Mouse (Mus musculus) heart, embryonic 11.5 days (tissue): ENCODE measurements around the gene Ece1. TPM values are rescaled to one million over a fixed set of nuclear protein-coding genes. Genes with fewer than 3 reads are reported as not detected.
A peak's percentile ranks its signal among the peaks of the same experiment; 100 is the strongest.

ENCODE experiments used
- ATAC-seq: fragments of 200-750 bp; cut with Nextera tagmentation; replicated peaks from 2 replicates; pipeline ENCODE4 v1.8.0; 2017; ENCODE audit warnings: moderate library complexity; ENCODE audit not compliant: insufficient number of reproducible peaks, low FRiP score, low TSS enrichment
- H3K27ac ChIP-seq: fragments of 300-500 bp; sonication (generic); 2 replicates; pipeline ENCODE4 v1.5.1; 2014; ENCODE audit warnings: mild to moderate bottlenecking, low read depth, low read length
- H3K27me3 ChIP-seq: fragments of 300-500 bp; sonication (generic); 2 replicates; pipeline ENCODE4 v1.6.1; 2014; ENCODE audit warnings: mild to moderate bottlenecking, low read length, mixed read lengths; ENCODE audit not compliant: control insufficient read depth, insufficient read depth
- H3K36me3 ChIP-seq: fragments of 300-500 bp; sonication (generic); 2 replicates; pipeline ENCODE4 v1.6.1; 2014; ENCODE audit warnings: mild to moderate bottlenecking, low read length, moderate library complexity, mixed read lengths; ENCODE audit not compliant: control insufficient read depth, insufficient read depth
- H3K4me1 ChIP-seq: fragments of 300-500 bp; sonication (generic); 2 replicates; pipeline ENCODE4 v1.6.1; 2014; ENCODE audit warnings: low read length; ENCODE audit not compliant: control insufficient read depth, insufficient read depth
- H3K4me2 ChIP-seq: fragments of 300-500 bp; sonication (generic); 2 replicates; pipeline ENCODE4 v1.6.1; 2014; ENCODE audit warnings: mild to moderate bottlenecking, moderate library complexity
- H3K4me3 ChIP-seq: fragments of 300-500 bp; sonication (generic); 2 replicates; pipeline ENCODE4 v1.5.1; 2014; ENCODE audit warnings: low read depth, low read length
- H3K9ac ChIP-seq: fragments of 300-500 bp; sonication (generic); 2 replicates; pipeline ENCODE4 v1.6.1; 2014; ENCODE audit warnings: mild to moderate bottlenecking, low read depth, low read length, moderate library complexity
- H3K9me3 ChIP-seq: fragments of 300-500 bp; sonication (generic); replicated peaks from 2 replicates; pipeline ENCODE4 v1.6.1; 2016; ENCODE audit warnings: low read length; ENCODE audit not compliant: control insufficient read depth
- WGBS: fragments of 180-500 bp; shearing (Covaris S2); extraction: QIAGEN DNeasy Blood & Tissue Kit; methylation state at CpG from one replicate; pipeline ENCODE4 v1.1.7; 2014; ENCODE audit not compliant: insufficient replicate concordance; 5-methylcytosine and 5-hydroxymethylcytosine counted together
- polyA plus RNA-seq: library from polyadenylated mRNA; unstranded; fragments of >200 nt; fragmentation: Nextera tagmentation; extraction: Ambion mirVana; gene quantifications from 2 replicates; pipeline ENCODE4 v1.2.1, GENCODE M21; 2014

The Ece1 gene
- polyA plus RNA-seq, 1 experiment from 2014 or later = 129 TPM

DNA sequence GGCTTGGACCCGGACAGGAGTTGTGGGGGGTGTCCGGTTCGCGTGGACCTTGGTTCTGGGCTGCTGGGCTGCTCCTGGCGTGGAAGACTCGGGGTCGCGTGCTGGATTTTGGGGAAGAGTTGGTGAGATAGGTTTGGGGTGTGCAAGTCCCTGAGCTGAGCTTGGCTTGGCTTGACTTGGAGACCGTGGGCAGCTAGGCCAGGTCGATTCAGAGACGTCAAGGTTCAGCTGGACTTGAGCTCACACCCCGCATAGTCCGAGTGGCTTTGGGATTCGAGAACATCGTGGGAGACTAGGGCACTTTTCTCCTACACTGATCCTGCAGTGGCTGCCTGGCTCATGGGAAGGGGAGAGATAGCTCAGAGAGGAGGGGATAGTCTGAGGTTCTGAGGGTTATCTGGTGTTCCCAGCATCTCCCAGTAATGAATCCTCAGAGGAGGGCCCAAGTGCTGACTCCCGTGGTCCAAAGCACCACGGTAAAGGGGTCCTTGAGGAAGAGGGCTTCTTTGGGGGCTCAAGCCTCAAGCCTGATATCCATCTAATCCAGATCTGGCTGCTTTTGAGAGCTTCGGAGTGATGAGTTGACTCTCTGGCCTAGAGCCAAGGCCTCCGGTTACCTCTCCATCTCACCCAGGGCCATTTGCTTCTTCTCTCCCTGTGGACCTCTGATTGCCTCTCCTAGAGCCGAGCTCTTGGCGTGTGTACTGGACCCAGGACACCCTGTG lies 641 bp downstream of the Ece1 start:
- no peak for ATAC-seq
- Histone ChIP-seq H3K4me3 (peak overlapping the region; percentile 69), H3K36me3 (no peaks in the 10 kb centered on the region), H3K9me3 (no peaks in the 10 kb centered on the region), H3K4me2 (peak overlapping the region; percentile 84), H3K27me3 (no peaks in the 10 kb centered on the region), H3K4me1 (peaks cover 31% of the 10 kb centered on the region), H3K27ac (peak overlapping the region; percentile 41), H3K9ac (peak overlapping the region; percentile 83)
- WGBS = 15% methylated on average over 21 of the region's 21 CpGs

GRCm38 (mm10) chr4:137864031-137864430 lies 2.0 kb downstream of the Ece1 start:
- peak overlapping the region; percentile 84 for H3K4me2 ChIP-seq

GRCm38 (mm10) chr4:137864769-137865168 lies 2.7 kb downstream of the Ece1 start:
- H3K4me1 ChIP-seq = peaks cover 35% of the 10 kb centered on the region
- peak overlapping the region; percentile 52; the same call in 1 of the 2 replicates for H3K9ac ChIP-seq
- WGBS = 27% methylated on average over 9 of the region's 9 CpGs
- no peak for ATAC-seq
- peak overlapping the region; percentile 29 for H3K27ac ChIP-seq
- H3K4me3 ChIP-seq = peak overlapping the region; percentile 69
- H3K9me3 ChIP-seq = no peaks in the 10 kb centered on the region
- H3K4me2 ChIP-seq = peak overlapping the region; percentile 84
- H3K27me3 ChIP-seq = no peaks in the 10 kb centered on the region
- no peaks in the 10 kb centered on the region for H3K36me3 ChIP-seq

More at GRCm38 (mm10) chr4:137864031-137864430, 2.0 kb downstream of the Ece1 start:
- no peaks in the 10 kb centered on the region for H3K36me3 ChIP-seq
- no peaks in the 10 kb centered on the region for H3K9me3 ChIP-seq
- H3K27me3 ChIP-seq = no peaks in the 10 kb centered on the region
- peaks cover 31% of the 10 kb centered on the region for H3K4me1 ChIP-seq
- 72% methylated on average over 4 of the region's 4 CpGs for WGBS
- H3K27ac ChIP-seq = no peak overlapping the region
- H3K9ac ChIP-seq = 0 out of 2 replicates have a peak overlapping the region, but pooled peaks have one; percentile 83
- H3K4me3 ChIP-seq = peak overlapping the region; percentile 69
- ATAC-seq = no peak

GRCm38 (mm10) chr4:137865221-137865641 lies 3.2 kb downstream of the Ece1 start:
- Histone ChIP-seq H3K9me3 (no peaks in the 10 kb centered on the region), H3K4me2 (peak overlapping the region; percentile 84), H3K36me3 (no peaks in the 10 kb centered on the region), H3K27me3 (no peaks in the 10 kb centered on the region), H3K4me3 (peak overlapping the region; percentile 69), H3K27ac (peak overlapping the region; percentile 29), H3K4me1 (peaks cover 40% of the 10 kb centered on the region), H3K9ac (peak overlapping the region; percentile 52)
- 42% methylated on average over 10 of the region's 10 CpGs for WGBS
- ATAC-seq = no peak

DNA sequence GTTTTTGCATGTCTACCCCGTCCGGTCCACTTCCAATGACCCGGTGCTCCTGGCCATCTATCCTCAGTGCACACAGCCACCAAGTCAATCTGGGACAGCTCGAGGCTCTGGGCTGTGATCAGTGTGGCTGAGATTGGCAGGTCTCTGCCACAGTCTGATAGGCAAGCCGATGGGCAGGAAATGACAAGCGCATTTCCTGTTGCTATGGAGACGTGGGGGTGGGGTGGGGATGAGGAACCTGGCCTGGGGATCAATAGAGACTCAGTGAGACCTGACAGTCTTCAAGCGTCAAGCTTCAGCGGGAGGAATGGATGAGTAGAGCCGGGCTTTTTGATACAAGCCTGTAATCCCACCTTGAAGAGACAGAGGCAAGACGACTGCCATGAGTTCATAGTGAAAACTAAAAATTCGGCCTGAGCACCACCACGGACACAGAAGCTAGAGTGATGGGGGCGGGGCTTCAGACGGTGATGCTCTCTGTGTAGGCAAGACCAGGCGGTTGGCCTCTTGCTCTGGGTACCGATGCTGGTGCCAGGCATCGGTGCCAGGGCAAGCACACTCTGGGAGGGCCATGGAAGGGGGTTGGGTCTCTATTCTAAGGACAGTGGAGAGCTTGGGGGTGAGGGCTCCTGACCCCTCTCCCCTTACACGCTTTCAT lies 4.3 kb downstream of the Ece1 start:
- ATAC-seq = no peak
- H3K9ac ChIP-seq = no peak overlapping the region
- H3K4me1 ChIP-seq = peaks cover 50% of the 10 kb centered on the region
- no peaks in the 10 kb centered on the region for H3K36me3 ChIP-seq
- H3K4me3 ChIP-seq = no peak overlapping the region
- WGBS = 41% methylated on average over 19 of the region's 19 CpGs
- no peak overlapping the region for H3K27ac ChIP-seq
- peak overlapping the region; percentile 84; the same call in 1 of the 2 replicates for H3K4me2 ChIP-seq
- no peaks in the 10 kb centered on the region for H3K27me3 ChIP-seq
- no peaks in the 10 kb centered on the region for H3K9me3 ChIP-seq

DNA sequence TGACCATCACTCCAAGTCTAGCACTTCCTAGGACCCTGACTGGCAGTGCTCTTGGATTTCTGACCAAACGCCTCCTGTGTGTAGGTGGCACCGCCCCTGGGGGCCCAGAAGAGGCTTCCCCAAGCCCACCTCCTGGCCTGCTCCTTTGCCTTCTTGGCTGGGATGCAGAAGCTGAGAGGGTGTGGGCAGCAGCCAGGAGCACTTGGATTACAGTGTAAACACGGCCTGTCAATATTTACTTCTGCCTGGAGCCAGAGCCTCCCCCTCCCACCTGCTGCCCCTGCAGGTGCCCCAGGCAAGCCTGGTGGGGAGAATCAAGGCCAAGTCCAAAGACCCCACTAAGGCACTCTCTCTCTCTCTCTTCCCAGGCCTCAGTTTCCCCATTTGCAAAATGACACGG lies 5.2 kb downstream of the Ece1 start:
- Histone ChIP-seq H3K4me3 (no peak overlapping the region), H3K4me2 (no peak overlapping the region), H3K9ac (no peak overlapping the region), H3K36me3 (no peaks in the 10 kb centered on the region), H3K4me1 (peaks cover 50% of the 10 kb centered on the region), H3K27me3 (no peaks in the 10 kb centered on the region), H3K27ac (peak overlapping the region; percentile 1; the same call in 1 of the 2 replicates), H3K9me3 (no peaks in the 10 kb centered on the region)
- no peak for ATAC-seq
- WGBS = 66% methylated on average over 4 of the region's 4 CpGs

DNA sequence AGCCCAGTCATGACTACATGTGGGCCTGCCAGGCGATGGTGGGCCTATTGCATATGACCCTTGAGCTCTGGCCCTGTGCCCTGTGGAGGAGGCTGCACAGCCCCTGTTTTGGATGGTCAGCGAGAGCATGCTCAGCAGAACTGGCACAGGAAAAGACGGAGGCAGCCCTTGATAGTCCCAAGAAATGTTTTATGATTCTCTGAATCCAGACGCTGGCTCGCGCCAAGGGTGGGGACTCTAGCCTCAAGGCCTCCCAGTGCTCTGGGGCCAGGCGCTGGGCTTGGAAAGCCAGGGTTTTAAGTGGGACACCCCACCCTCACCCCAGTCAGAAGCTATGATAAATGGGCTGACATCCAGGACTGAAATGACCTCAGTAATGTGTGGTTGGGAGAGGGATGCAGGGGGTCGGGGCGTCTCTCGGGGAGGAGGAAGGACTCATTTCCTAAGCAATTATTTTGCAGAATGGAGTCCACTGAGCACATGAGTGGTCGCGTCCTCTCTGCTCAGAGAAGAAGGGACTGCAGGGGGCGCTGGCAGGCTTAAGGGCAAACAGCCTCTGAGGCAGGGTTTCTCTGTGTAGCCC lies 5.7 kb downstream of the Ece1 start:
- no peak for ATAC-seq
- WGBS = 78% methylated on average over 13 of the region's 13 CpGs
- peak overlapping the region; percentile 1; the same call in 1 of the 2 replicates for H3K27ac ChIP-seq
- no peaks in the 10 kb centered on the region for H3K36me3 ChIP-seq
- no peaks in the 10 kb centered on the region for H3K27me3 ChIP-seq
- no peak overlapping the region for H3K4me2 ChIP-seq
- H3K9ac ChIP-seq = no peak overlapping the region
- no peaks in the 10 kb centered on the region for H3K9me3 ChIP-seq
- H3K4me1 ChIP-seq = peaks cover 50% of the 10 kb centered on the region
- no peak overlapping the region for H3K4me3 ChIP-seq

DNA sequence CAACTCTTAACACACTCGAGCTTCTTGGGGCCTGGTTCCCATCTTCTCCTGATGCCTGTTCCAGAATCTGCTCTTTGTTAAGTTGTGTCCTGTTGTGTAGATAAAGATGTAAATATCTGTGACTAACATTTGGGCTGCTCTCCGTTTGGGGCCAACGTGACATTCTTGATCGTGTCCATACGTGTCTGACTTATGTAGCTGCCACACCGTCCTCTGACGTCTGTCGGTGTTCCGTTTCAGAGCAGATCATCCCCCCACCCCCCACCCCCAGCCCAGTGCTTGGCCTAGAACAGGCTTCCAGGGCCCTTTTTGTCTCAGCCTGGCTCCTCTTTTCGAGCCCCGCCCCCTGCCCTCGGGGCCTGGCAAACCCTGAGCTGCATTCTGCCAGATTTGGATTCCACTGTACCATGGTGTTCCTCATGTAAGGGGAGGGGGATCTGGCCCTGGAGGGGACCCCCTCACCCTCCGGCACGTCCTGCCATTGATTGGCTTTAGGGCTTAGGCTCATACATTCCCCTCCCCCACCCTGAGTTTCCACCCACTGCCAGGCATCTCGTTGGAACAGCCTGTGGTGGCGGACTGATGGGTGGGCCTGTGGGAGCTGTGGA lies 7.7 kb downstream of the Ece1 start:
- no peak for ATAC-seq
- H3K36me3 ChIP-seq = no peaks in the 10 kb centered on the region
- peak overlapping the region; percentile 3; the same call in 1 of the 2 replicates for H3K9ac ChIP-seq
- WGBS = 24% methylated on average over 16 of the region's 16 CpGs
- H3K4me3 ChIP-seq = no peak overlapping the region
- H3K4me1 ChIP-seq = peaks cover 47% of the 10 kb centered on the region
- no peaks in the 10 kb centered on the region for H3K27me3 ChIP-seq
- H3K9me3 ChIP-seq = no peaks in the 10 kb centered on the region
- H3K4me2 ChIP-seq = peak overlapping the region; percentile 21; the same call in 1 of the 2 replicates
- H3K27ac ChIP-seq = no peak overlapping the region
